Mouse (Mus musculus): ENCODE results near the gene Pam. TPM values are rescaled to one million over a fixed set of nuclear protein-coding genes. Genes with fewer than 3 reads are reported as not detected.
"Not testable (repeated sequence)": the region's sequence is repeated elsewhere in the genome, so short reads cannot be mapped to it uniquely, and the experiment has no call there.

The Pam gene
- total RNA-seq, 2 experiments from 2014 or later, result 37.4 to 51.5 TPM

- no peak for DNase-seq
Measured at GRCm38 (mm10) chr1:98035736-98036135, 59.7 kb downstream of the Pam start.

- no peak for DNase-seq
Measured at GRCm38 (mm10) chr1:98031802-98032201, 63.6 kb downstream of the Pam start.

DNA sequence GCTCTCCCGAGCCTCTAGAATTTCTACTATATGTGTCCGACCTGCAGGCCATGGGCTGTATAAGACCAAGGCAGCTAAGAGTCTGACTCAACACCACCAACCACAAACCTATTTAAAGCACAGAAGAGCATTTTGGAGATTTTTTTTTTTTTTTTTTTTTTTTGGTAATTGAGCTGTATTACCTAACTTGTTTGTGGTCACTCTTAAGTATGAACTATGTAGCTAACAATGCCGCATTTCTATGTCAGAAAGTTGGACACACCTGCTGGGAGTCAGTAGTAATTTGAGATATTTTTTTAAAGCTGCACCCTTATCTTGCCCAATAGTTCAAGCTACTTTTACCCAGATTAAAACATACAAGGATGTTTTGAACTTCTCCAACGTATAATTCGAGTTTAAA lies 66.4 kb downstream of the Pam start:
- no peak for DNase-seq

DNA sequence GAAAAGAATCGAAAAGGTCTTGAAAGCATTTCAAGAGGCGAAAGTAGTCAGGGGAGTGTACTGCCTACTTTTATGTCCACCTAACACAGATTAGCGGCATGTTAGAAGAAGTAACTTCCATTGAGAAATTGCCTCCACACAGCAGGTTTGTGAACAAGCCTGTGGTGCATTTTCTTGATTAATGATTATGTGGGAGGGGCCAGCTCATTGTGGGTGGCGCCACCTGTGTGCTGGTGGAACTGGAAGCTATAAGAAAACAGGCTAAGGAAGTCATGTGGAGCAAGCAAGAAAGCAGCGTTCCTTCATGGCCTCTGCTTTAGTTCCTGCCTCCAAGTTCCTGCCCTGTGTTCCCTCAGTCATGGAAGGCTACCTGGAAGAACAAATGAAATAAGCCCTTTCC lies 67.0 kb downstream of the Pam start:
- no peak for DNase-seq

- DNase-seq, result no peak
Measured at GRCm38 (mm10) chr1:98027959-98028358, 67.5 kb downstream of the Pam start.

- DNase-seq, result no peak
Measured at GRCm38 (mm10) chr1:98025924-98026640, 69.4 kb downstream of the Pam start.

GRCm38 (mm10) chr1:98023866-98024265 lies 71.6 kb downstream of the Pam start:
- DNase-seq, result no peak

DNA sequence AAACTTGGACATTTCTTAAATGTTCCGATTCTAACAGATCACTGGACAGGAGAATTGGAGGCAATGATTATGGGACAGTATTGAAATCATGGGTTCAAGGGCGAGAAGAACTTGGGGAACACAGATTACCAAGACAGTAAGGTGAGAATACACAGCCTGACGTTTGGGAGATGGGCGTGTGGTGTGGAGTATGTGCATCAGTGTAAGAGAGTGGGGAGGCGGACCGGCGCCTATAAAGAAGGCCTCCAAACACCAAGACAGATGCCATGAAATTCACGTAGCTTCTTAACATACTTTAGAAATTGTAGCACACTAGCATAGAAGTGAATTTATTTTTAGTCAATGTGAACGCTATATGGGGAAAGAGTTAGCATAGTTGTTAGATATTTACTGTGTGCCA lies 76.5 kb downstream of the Pam start:
- no peak for DNase-seq

DNA sequence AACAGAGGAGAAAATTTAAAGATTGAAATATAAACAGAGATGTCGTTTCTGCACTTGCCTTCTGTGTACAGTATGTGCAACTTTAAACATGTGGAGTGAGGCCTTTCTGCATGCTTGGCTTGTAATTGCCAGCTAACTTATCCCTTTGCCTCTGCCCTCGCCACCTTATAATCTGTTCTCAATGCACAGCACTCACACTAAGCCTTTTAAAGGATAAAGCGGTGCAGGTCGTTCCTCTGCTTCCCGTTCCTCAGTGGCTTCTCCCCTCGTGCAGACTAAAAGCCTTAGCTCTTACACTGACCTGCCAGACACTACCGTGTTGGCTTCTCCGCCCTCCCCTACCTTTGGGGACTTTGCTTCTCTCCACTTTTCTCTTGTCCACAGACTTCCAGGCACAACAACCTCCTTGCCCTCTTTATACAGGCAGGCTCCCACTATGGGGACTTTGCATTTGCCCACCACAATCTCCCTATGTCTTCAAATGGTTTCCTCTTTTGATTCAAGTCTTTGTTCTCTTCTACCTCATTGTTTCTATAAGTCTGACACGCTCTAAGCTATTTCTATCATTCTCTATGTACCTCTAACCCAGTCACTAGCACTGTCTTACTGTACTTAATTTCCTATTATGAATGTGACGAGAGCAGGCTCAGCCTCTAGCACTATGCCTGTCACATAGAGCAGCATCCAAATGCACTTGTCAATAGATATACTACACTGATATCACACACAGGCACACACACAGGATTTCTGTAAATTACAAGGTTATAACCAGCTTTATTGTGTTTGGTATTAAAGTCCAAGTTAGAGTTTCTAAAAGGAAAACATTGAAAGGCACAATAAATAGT lies 79.2 kb downstream of the Pam start:
- DNase-seq, result no peak

DNA sequence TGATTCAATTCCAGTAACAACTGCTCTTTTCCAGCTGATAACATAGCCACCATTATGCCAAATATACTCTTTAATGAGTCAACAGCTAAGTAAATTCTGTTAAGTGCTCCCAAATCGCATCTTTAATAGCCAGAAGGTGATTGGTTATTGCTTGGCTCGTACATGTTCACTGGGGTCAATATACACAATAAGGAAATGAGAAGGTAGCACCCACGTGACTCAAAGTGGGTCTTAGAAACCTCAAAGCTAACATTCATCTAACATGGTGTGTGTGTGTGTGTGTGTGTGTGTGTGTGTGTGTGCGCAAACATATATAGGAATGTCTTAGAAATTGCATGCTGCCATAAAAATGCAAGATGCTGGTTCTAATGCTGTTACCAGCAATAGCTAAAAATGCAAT lies 79.9 kb downstream of the Pam start:
- DNase-seq, result no peak

GRCm38 (mm10) chr1:98002561-98003425 lies 92.7 kb downstream of the Pam start:
- no peak for DNase-seq

GRCm38 (mm10) chr1:97999465-97999864 lies 96.0 kb downstream of the Pam start:
- DNase-seq, result no peak

DNA sequence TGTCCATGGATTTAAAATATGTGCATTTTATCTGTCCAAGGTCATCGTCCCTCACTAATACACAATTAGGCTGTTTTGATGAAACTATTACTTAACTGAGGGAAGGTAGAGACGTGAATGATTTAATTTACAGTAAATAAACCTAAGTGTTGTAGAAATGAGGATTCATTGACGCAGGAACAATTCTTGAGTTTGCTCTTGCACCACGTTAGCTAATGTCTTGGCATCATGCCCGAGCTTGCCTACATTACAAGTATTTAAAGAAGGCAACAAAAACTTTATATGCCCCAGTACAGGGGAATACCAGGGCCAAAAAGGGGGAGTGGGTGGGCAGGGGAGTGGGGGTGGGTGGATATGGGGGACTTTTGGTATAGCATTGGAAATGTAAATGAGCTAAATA lies 96.5 kb downstream of the Pam start:
- not testable (repeated sequence) for DNase-seq

- no peak for DNase-seq
Measured at GRCm38 (mm10) chr1:97997088-97997487, 98.4 kb downstream of the Pam start.

GRCm38 (mm10) chr1:97991976-97992375 lies 103.5 kb downstream of the Pam start:
- DNase-seq, result no peak

GRCm38 (mm10) chr1:97983189-97983588 lies 112.3 kb downstream of the Pam start:
- no peak for DNase-seq

GRCm38 (mm10) chr1:97979422-97979821 lies 116.0 kb downstream of the Pam start:
- DNase-seq, result no peak

GRCm38 (mm10) chr1:97977521-97977920 lies 117.9 kb downstream of the Pam start:
- DNase-seq, result no peak

DNA sequence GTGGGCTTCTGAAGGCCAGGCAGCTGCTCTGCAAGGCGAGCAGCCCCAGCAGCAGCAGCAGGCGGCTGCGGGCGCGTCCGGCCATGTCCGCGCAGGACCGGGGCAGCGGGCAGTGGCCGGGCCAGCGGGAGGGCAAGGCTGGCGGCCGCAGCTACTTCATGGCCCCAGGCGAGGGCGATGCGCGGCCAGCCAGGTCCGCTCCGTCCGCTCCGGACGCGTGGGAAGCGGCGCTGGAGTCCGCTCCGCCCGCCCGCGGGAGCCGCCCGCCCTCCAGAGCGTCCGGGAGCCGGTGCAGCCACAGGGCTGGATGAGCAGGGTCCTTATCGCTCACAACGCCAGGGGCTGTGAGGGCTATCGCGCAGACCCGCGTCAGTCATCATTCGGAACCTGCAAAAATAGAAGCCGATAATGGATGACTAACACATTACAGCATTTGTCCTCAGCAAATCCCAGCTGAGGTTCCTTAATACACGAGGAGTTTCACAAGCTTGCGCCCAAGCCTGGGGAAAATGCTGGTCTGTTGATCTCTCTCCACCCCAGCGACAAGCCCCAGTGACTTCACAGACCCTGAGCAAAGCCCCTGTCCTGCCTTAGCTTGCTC lies 118.5 kb downstream of the Pam start:
- peak; percentile 76 for DNase-seq

DNA sequence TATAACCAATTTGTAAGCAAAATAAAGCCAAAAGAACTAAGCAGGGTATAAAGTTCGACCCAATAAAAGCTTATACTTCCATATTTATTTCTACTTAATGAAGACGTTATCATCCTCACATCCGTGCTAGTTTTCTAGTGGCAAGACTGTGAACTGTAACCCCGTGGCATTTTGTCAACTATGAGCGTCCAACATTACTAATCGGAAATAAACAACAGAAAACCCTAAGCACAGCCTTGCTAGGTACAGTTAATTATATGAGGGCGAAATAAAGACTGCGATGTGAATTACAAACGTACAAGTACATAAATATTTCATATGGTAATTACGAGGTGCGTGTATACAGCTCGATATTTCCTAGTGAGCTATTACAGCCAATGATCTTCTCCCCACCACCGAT lies 119.4 kb downstream of the Pam start:
- no peak for DNase-seq

DNA sequence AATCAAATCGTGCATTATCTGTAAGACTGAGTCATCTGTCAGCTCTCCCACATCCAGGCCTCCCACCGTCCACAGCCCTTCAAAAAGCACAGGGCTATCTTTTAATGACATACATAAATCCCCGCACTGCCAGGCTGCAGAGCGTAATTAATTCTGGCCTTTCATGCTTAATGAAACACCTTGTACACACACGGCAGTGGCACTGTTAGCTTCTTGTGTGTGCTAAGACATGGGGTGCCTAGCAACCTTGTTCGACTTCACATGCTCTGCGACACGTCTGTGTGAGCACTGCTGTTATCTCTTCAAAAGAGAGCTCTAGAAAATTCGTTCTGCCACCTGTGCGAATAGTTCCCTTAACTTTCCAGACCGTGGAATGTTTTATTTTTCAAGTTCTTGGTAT lies 120.5 kb downstream of the Pam start:
- no peak for DNase-seq

DNA sequence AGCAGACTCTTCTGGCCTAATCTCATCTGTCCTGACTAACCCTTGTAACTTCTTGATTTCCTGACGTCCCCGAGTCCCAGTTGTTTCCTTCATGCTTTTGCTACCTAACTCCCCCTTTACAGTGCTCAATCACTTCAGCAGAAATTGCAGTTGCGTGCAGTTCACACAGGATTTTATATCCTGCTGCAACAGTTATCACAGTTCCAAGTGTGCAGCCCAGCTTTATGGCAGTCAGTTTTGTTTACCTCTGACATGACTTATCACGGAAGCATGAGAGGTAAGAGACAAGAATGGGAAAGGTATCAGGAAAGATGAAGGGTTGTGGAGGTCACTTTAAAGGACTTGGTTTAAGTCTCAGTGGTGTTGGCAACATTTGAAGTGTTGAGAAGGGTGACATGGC lies 125.7 kb downstream of the Pam start:
- no peak for DNase-seq

All from gastrocnemius, postnatal 25 days (tissue).